Comparison of ENCODE assay signal across 8 mouse cellular contexts in the genomic region with DNA sequence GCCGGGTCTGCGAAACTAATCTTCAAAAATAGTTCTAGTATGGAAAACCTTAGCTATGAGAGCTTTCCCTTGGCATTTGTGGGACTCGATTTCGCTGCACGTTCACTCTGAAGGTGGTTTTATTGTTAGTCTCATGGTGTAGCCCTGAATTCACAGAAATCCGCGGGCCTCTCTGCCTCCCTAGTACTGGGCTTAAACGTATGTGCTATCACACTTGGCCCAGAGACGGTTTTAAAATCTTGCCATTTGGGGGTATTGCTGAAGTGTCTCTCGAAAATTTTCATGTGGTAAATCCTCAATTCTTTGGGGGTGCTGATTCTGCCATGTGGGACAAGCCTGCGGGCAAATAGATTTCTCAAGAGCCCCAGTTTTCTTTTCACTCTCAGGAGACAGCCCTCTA. TPM values are rescaled to one million over a fixed set of nuclear protein-coding genes. Genes with fewer than 3 reads are reported as not detected.
DNase-seq lines count a peak whose midpoint lies in the region; ATAC-seq lines count a peak whose summit lies in the region.

No protein-coding gene starts in this region.

- peaks cover 26% of the 10 kb centered on the region for H3K4me1 ChIP-seq in kidney, embryonic 15.5 days
- peaks cover 13% of the 10 kb centered on the region for H3K4me1 ChIP-seq in heart, embryonic 16.5 days (ENCODE audit: control insufficient read depth, insufficient read depth, low read length)

- peak overlapping the region; percentile 72 for H3K4me2 ChIP-seq in kidney, embryonic 15.5 days
- H3K4me2 ChIP-seq in heart, embryonic 16.5 days (ENCODE audit: low read depth, low read length): peak overlapping the region; percentile 90

- intact Hi-C loops in left cerebral cortex, postnatal 4 days (cut with DNase I): no loop called here

- peak overlapping the region; percentile 67 for H3K27ac ChIP-seq in kidney, embryonic 15.5 days
- peak overlapping the region; percentile 66 for H3K27ac ChIP-seq in heart, embryonic 16.5 days (ENCODE audit: low read length)
- peak overlapping the region; percentile 35 for H3K27ac ChIP-seq in macrophage

- ATAC-seq in kidney, embryonic 15.5 days (replicated peaks; ENCODE audit: low FRiP score): no peak
- no peak for ATAC-seq in heart, embryonic 16.5 days (replicated peaks; ENCODE audit: extremely low read depth, insufficient read depth, low FRiP score)

- H3K9me3 ChIP-seq in kidney, embryonic 15.5 days (replicated peaks): no peaks in the 10 kb centered on the region
- no peaks in the 10 kb centered on the region for H3K9me3 ChIP-seq in heart, embryonic 16.5 days (replicated peaks; ENCODE audit: control insufficient read depth, low read length)

- H3K4me3 ChIP-seq in kidney, embryonic 15.5 days (replicated peaks): peak overlapping the region; percentile 84
- H3K4me3 ChIP-seq in heart, embryonic 16.5 days (ENCODE audit: low read length): peak overlapping the region; percentile 74
- H3K4me3 ChIP-seq in macrophage (ENCODE audit: inconsistent target): peak overlapping the region; percentile 51

- H3K36me3 ChIP-seq in kidney, embryonic 15.5 days: no peaks in the 10 kb centered on the region
- H3K36me3 ChIP-seq in heart, embryonic 16.5 days (ENCODE audit: control insufficient read depth, insufficient read depth): no peaks in the 10 kb centered on the region
- no peaks in the 10 kb centered on the region for H3K36me3 ChIP-seq in macrophage (ENCODE audit: inconsistent target)

- H3K27me3 ChIP-seq in kidney, embryonic 15.5 days: no peaks in the 10 kb centered on the region
- no peaks in the 10 kb centered on the region for H3K27me3 ChIP-seq in heart, embryonic 16.5 days (ENCODE audit: control insufficient read depth, insufficient read depth, low read length)

- peak overlapping the region; percentile 71 for H3K9ac ChIP-seq in kidney, embryonic 15.5 days
- H3K9ac ChIP-seq in heart, embryonic 16.5 days (ENCODE audit: low read length): peak overlapping the region; percentile 90

- DNase-seq in kidney, postnatal 25 days: no peak
- DNase-seq in brain, adult 2 months (ENCODE audit: low read depth, low spot score): peak; percentile 18
- no peak for DNase-seq in ovary, adult 18-20 months (ENCODE audit: low spot score)
- no peak for DNase-seq in left cerebral cortex, adult 11 months (ENCODE audit: low spot score)
- DNase-seq in left cerebral cortex, postnatal 4 days: no peak

- peaks cover 8% of the 10 kb centered on the region; the same call in 1 of the 2 replicates for H3K79me2 ChIP-seq in macrophage (ENCODE audit: inconsistent target)

- 5% methylated on average over 11 of the region's 11 CpGs for WGBS in kidney, embryonic 15.5 days
- 4% methylated on average over 11 of the region's 11 CpGs for WGBS in heart, embryonic 16.5 days
- 7% methylated on average over 11 of the region's 11 CpGs for WGBS in macrophage (ENCODE audit: missing documents)

RNA-seq across cellular contexts. Expression of gene Nphp1, which starts 0.4 kb away (rescaled TPM):
- polyA plus RNA-seq in kidney, embryonic 15.5 days (2015; fragmentation: Nextera tagmentation; extraction: Ambion mirVana): 35.4 and 38.6 TPM in 2 replicates
- 19.1 and 23.7 TPM in 2 replicates for polyA plus RNA-seq in heart, embryonic 16.5 days (2015; fragmentation: Nextera tagmentation; extraction: Ambion mirVana)
- 10 to 100 TPM in 7 of 26 experiments, 1 to 10 TPM in 16, under 1 TPM in 3; 0.58 to 13.1 (median 6.9) TPM for total RNA-seq in macrophage (2018; cell fraction: chromatin; rRNA removed)
- total RNA-seq in macrophage (2018; cell fraction: cytosol; rRNA removed): 1 to 10 TPM; 4.9 to 9.9 (median 7.7) TPM
- 1 to 10 TPM; 1.3 to 8.5 (median 5.0) TPM for total RNA-seq in macrophage (2018; cell fraction: nucleus; rRNA removed)
- polyA plus RNA-seq in macrophage (2018): 5.9 to 6.7 TPM (median 6.6 TPM) in 3 replicates
- 10 to 100 TPM; 14.7 to 16.6 TPM for total RNA-seq in left cerebral cortex, postnatal 4 days (2021)

RNA-seq across cellular contexts. Expression of gene Mtln, which starts 3.1 kb away (rescaled TPM):
- 35.9 and 38.2 TPM in 2 replicates for polyA plus RNA-seq in kidney, embryonic 15.5 days (2015; fragmentation: Nextera tagmentation; extraction: Ambion mirVana)
- polyA plus RNA-seq in heart, embryonic 16.5 days (2015; fragmentation: Nextera tagmentation; extraction: Ambion mirVana): 34.0 and 39.0 TPM in 2 replicates
- total RNA-seq in macrophage (2018; cell fraction: chromatin; rRNA removed): 1 to 10 TPM in 17 of 26 experiments, not detected in 9; 1.2 to 6.9 (median 2.2) TPM
- 10 to 100 TPM; 20.0 to 33.9 (median 28.5) TPM for total RNA-seq in macrophage (2018; cell fraction: cytosol; rRNA removed)
- 10 to 100 TPM in 6 of 26 experiments, 1 to 10 TPM in 20; 1.7 to 14.7 (median 6.1) TPM for total RNA-seq in macrophage (2018; cell fraction: nucleus; rRNA removed)
- polyA plus RNA-seq in macrophage (2018): 13.5 to 46.6 TPM (median 24.9 TPM) in 3 replicates
- 10 to 100 TPM; 25.2 to 27.6 TPM for total RNA-seq in left cerebral cortex, postnatal 4 days (2021)

RNA-seq across cellular contexts. Expression of gene Bub1, which starts 42.5 kb away (rescaled TPM):
- 61.6 and 65.2 TPM in 2 replicates for polyA plus RNA-seq in kidney, embryonic 15.5 days (2015; fragmentation: Nextera tagmentation; extraction: Ambion mirVana)
- 39.0 and 42.9 TPM in 2 replicates for polyA plus RNA-seq in heart, embryonic 16.5 days (2015; fragmentation: Nextera tagmentation; extraction: Ambion mirVana)
- total RNA-seq in macrophage (2018; cell fraction: chromatin; rRNA removed): 10 to 100 TPM in 2 of 26 experiments, 1 to 10 TPM in 22, under 1 TPM in 2; 0.36 to 20.9 (median 3.7) TPM
- total RNA-seq in macrophage (2018; cell fraction: cytosol; rRNA removed): 1 to 10 TPM in 25 of 26 experiments, under 1 TPM in 1; 1.00 to 4.9 (median 2.0) TPM
- total RNA-seq in macrophage (2018; cell fraction: nucleus; rRNA removed): 10 to 100 TPM in 1 of 26 experiments, 1 to 10 TPM in 22, under 1 TPM in 3; 0.55 to 20.8 (median 2.8) TPM
- 1.3 to 6.5 TPM (median 4.5 TPM) in 3 replicates for polyA plus RNA-seq in macrophage (2018)
- total RNA-seq in left cerebral cortex, postnatal 4 days (2021): 1 to 10 TPM; 3.9 to 5.5 TPM

RNA-seq across cellular contexts. Expression of gene Acoxl, which starts 49.5 kb away (rescaled TPM):
- polyA plus RNA-seq in kidney, embryonic 15.5 days (2015; fragmentation: Nextera tagmentation; extraction: Ambion mirVana): 0.74 and 0.78 TPM in 2 replicates
- polyA plus RNA-seq in heart, embryonic 16.5 days (2015; fragmentation: Nextera tagmentation; extraction: Ambion mirVana): 0.11 and 0.21 TPM in 2 replicates
- total RNA-seq in macrophage (2018; cell fraction: chromatin; rRNA removed): not detected
- under 1 TPM in 13 of 26 experiments, not detected in 13; 0.03 to 0.17 (median 0.07) TPM for total RNA-seq in macrophage (2018; cell fraction: cytosol; rRNA removed)
- under 1 TPM in 3 of 26 experiments, not detected in 23; 0.17 to 0.44 (median 0.30) TPM for total RNA-seq in macrophage (2018; cell fraction: nucleus; rRNA removed)
- not detected in 3 replicates for polyA plus RNA-seq in macrophage (2018)
- not detected for total RNA-seq in left cerebral cortex, postnatal 4 days (2021)

RNA-seq across cellular contexts. Expression of gene Mall, which starts 59.4 kb away (rescaled TPM):
- polyA plus RNA-seq in kidney, embryonic 15.5 days (2015; fragmentation: Nextera tagmentation; extraction: Ambion mirVana): 3.0 and 3.4 TPM in 2 replicates
- polyA plus RNA-seq in heart, embryonic 16.5 days (2015; fragmentation: Nextera tagmentation; extraction: Ambion mirVana): 9.5 and 9.9 TPM in 2 replicates
- total RNA-seq in macrophage (2018; cell fraction: chromatin; rRNA removed): not detected
- not detected for total RNA-seq in macrophage (2018; cell fraction: cytosol; rRNA removed)
- not detected for total RNA-seq in macrophage (2018; cell fraction: nucleus; rRNA removed)
- polyA plus RNA-seq in macrophage (2018): not detected in 3 replicates
- under 1 TPM; 0.62 to 0.80 TPM for total RNA-seq in left cerebral cortex, postnatal 4 days (2021)
